Mouse (Mus musculus) kidney, embryonic 15.5 days (tissue): ENCODE measurements around the gene Tubg1. TPM values are rescaled to one million over a fixed set of nuclear protein-coding genes. Genes with fewer than 3 reads are reported as not detected.

Experiments
- ATAC-seq: fragments of 200-750 bp; cut with Nextera tagmentation; replicated peaks from 2 replicates; pipeline ENCODE4 v1.8.0; 2017; ENCODE audit warnings: moderate TSS enrichment; ENCODE audit not compliant: low FRiP score
- H3K27ac ChIP-seq: fragments of 300-500 bp; sonication (generic); 2 replicates; pipeline ENCODE4 v1.5.1; 2015; ENCODE audit warnings: mild to moderate bottlenecking, inconsistent platforms
- H3K27me3 ChIP-seq: fragments of 300-500 bp; sonication (generic); 2 replicates; pipeline ENCODE4 v1.6.1; 2015; ENCODE audit warnings: inconsistent platforms
- H3K36me3 ChIP-seq: fragments of 300-500 bp; sonication (generic); 2 replicates; pipeline ENCODE4 v1.6.1; 2015; ENCODE audit warnings: inconsistent platforms
- H3K4me1 ChIP-seq: fragments of 300-500 bp; sonication (generic); 2 replicates; pipeline ENCODE4 v1.6.1; 2015; ENCODE audit warnings: inconsistent platforms
- H3K4me2 ChIP-seq: fragments of 300-500 bp; sonication (generic); 2 replicates; pipeline ENCODE4 v1.6.1; 2015; ENCODE audit warnings: moderate library complexity, mild to moderate bottlenecking, inconsistent platforms
- H3K4me3 ChIP-seq: fragments of 300-500 bp; sonication (generic); replicated peaks from 2 replicates; pipeline ENCODE4 v1.5.1; 2015; ENCODE audit warnings: mild to moderate bottlenecking, inconsistent platforms
- H3K9ac ChIP-seq: fragments of 300-500 bp; sonication (generic); 2 replicates; pipeline ENCODE4 v1.6.1; 2015; ENCODE audit warnings: mild to moderate bottlenecking, inconsistent platforms
- H3K9me3 ChIP-seq: fragments of 300-500 bp; sonication (generic); replicated peaks from 2 replicates; pipeline ENCODE4 v1.6.1; 2016; ENCODE audit warnings: inconsistent platforms
- WGBS: fragments of 180-500 bp; shearing (Covaris S2); methylation state at CpG from one replicate; pipeline ENCODE4 v1.1.7; 2015; ENCODE audit warnings: mixed read lengths; 5-methylcytosine and 5-hydroxymethylcytosine counted together
- polyA plus RNA-seq: library from polyadenylated mRNA; unstranded; fragments of >200 nt; fragmentation: Nextera tagmentation; extraction: Ambion mirVana; gene quantifications from 2 replicates; pipeline ENCODE4 v1.2.1, GENCODE M21; 2015

Tubg1 gene
- polyA plus RNA-seq, 1 experiment from 2014 or later, result 99.6 TPM

DNA sequence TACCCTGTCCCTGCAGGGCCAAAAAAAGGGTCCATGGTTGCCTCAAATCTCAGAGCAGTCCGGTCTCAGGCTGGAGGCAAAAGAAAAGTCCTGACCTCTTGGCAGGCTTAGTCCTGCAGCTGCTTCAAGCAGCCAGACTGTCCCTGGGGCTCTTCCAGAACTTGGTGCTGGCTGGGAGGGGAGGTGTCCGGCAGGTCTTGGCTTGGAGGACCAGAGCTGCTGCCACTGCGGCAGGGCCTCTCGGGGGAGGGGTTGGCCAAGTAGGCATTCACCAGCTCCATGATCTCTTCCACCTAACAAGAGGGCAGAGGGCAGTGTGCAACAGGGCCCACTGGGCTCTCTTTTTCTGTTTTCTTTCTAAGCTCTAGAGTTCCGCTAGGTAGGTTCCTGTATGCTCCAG lies 43.0 kb downstream of the Tubg1 start:
- Histone ChIP-seq H3K9me3 (no peaks in the 10 kb centered on the region), H3K27ac (no peak overlapping the region), H3K36me3 (peaks cover 64% of the 10 kb centered on the region), H3K4me2 (no peak overlapping the region), H3K4me1 (peaks cover 48% of the 10 kb centered on the region), H3K27me3 (peaks cover 35% of the 10 kb centered on the region), H3K9ac (no peak overlapping the region), H3K4me3 (no peak overlapping the region)
- WGBS, result 65% methylated on average over 5 of the region's 5 CpGs
- no peak for ATAC-seq

DNA sequence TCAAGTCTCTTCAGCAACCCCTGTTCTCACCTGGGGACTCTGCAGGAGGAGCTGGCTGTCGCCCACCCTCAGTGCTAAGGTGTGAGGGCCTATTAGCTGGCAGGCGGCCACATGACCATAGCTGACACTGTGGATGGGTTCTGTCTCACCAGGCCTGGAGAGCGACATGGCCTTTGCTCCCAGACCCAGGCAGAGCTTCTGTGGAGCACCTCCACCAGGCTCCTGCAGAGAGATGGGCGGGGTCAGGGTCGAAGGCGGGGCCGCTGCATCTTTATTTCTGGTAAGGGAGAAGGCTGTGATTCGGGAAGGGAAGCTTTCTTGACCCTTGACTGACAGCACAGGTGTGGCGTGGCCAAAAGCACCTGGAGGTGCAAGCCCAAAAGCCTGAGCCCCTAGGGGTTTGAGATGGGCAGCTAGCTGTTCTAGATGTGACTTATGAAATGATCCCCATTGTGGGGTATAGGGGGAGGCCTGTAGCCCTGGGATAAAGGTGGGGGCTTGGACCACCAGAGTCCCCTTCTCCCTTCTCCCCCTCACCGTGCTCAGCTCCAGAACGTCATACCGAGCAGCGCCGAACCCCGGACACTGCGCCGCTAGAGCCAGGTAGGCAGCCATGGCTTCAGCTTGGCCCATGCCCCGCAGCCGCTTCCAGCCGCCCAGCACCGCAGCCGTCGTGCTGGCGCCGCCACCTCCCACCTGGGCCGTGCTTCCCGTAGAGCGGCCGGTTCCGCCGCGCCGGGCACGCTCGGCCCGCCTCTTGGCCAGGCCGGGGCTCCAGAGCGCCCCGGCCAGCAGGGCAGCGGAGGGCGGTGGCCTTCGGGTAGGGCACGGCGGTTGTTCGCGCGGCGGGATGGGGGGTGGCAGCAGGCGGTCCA lies 44.0 kb downstream of the Tubg1 start:
- 30% methylated on average over 48 of the region's 49 CpGs for WGBS
- H3K27ac ChIP-seq, result no peak overlapping the region
- peak overlapping the region; percentile 36 for H3K4me3 ChIP-seq
- peak; percentile 44; the same call in 1 of the 2 replicates for ATAC-seq
- H3K36me3 ChIP-seq, result peaks cover 66% of the 10 kb centered on the region
- peak overlapping the region; percentile 68 for H3K4me2 ChIP-seq
- no peaks in the 10 kb centered on the region for H3K9me3 ChIP-seq
- H3K4me1 ChIP-seq, result peaks cover 57% of the 10 kb centered on the region
- peak overlapping the region; percentile 36; the same call in 1 of the 2 replicates for H3K9ac ChIP-seq
- H3K27me3 ChIP-seq, result peaks cover 44% of the 10 kb centered on the region

DNA sequence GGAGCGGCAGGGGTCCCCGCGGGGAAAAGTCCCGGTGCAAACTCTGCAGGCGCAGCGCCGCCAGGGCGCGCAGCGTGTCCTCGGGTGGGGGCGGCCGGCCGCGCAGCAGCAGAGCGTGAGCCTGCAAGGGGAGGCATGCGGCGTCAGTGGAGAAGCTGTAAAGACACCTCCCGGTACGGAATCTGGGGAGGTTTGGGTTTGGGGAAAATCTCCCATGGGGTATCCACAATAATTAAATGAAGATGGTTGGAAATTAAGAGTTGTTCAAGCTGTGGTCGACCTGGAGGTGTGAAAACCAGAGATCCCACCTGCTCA lies 44.6 kb downstream of the Tubg1 start:
- Histone ChIP-seq H3K9me3 (no peaks in the 10 kb centered on the region), H3K4me3 (peak overlapping the region; percentile 36), H3K36me3 (peaks cover 66% of the 10 kb centered on the region), H3K4me1 (peaks cover 63% of the 10 kb centered on the region), H3K9ac (peak overlapping the region; percentile 36; the same call in 1 of the 2 replicates), H3K4me2 (peak overlapping the region; percentile 68), H3K27me3 (peaks cover 45% of the 10 kb centered on the region), H3K27ac (no peak overlapping the region)
- WGBS, result 28% methylated on average over 21 of the region's 21 CpGs
- no peak for ATAC-seq

DNA sequence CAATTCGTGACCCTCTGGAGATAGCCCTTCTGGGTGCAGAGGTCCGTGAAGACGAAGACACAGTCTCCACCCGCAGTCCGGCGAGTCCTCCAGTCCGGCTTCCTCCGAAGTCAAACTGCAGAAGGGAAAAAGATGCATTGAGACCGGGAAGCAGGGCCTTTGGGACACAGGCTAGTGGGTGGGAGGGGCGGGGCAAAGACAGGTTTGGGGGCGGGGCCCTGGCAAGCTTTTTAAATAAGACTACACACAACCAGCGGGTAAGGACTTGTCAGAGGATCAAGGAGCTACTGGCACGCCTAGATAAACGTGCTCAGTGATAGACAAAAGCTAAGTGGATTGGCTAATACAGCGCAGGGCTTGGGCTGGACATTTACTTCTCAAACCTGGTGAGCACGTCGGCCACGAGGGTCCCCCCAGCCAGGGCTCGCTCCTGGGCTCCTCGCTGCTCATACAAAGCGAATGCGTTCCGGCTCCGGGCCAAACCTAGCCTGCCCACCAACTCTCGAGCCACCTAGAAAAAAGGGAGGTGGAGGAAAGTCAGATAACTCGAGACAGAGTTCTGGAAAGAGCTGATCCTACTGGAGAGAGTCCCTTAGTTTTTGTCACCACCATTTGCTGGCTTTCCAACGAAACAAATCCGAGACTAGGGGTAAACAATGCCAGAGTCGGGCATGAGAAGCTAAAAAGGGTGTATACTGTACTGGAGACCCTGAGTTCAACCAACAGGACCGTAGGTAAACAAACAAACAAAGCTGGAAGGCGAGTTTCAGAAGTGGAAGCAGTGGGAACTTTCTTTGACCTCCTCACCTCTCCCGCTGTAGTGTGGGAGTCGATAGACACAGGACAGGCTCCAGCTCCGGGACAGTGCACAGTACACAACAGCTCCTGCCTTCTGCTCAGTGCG lies 45.2 kb downstream of the Tubg1 start:
- Histone ChIP-seq H3K36me3 (peaks cover 66% of the 10 kb centered on the region), H3K4me2 (peak overlapping the region; percentile 68), H3K4me3 (peak overlapping the region; percentile 36; the same call in 1 of the 2 replicates), H3K4me1 (peaks cover 69% of the 10 kb centered on the region), H3K9me3 (no peaks in the 10 kb centered on the region), H3K27me3 (peaks cover 45% of the 10 kb centered on the region), H3K27ac (no peak overlapping the region), H3K9ac (no peak overlapping the region)
- 34% methylated on average over 35 of the region's 35 CpGs for WGBS
- ATAC-seq, result no peak

DNA sequence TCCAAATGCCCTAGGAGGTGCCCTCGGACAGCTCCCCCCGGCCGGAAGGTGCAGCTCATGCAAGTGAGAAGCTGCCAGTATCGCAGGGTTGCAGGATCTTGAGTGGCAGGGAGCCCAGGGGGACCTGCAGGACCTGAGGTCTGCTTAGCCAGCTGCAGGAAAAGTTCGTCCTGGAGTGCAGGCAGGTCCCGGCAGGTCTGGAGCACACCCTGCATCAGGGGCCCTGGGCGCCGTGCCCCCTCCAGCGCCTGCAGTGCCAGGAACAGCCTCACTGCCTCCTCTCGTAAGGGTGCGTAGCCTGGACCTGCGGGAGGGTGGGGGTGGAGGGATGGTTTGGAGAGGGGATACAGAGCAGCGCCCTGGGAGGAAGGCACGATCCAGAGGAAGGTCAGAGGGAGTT lies 46.6 kb downstream of the Tubg1 start:
- Histone ChIP-seq H3K9ac (no peak overlapping the region), H3K4me3 (no peak overlapping the region), H3K27ac (no peak overlapping the region), H3K36me3 (peaks cover 63% of the 10 kb centered on the region), H3K4me1 (peaks cover 79% of the 10 kb centered on the region), H3K27me3 (peaks cover 45% of the 10 kb centered on the region), H3K4me2 (no peak overlapping the region), H3K9me3 (no peaks in the 10 kb centered on the region)
- WGBS, result 67% methylated on average over 14 of the region's 14 CpGs
- ATAC-seq, result no peak

DNA sequence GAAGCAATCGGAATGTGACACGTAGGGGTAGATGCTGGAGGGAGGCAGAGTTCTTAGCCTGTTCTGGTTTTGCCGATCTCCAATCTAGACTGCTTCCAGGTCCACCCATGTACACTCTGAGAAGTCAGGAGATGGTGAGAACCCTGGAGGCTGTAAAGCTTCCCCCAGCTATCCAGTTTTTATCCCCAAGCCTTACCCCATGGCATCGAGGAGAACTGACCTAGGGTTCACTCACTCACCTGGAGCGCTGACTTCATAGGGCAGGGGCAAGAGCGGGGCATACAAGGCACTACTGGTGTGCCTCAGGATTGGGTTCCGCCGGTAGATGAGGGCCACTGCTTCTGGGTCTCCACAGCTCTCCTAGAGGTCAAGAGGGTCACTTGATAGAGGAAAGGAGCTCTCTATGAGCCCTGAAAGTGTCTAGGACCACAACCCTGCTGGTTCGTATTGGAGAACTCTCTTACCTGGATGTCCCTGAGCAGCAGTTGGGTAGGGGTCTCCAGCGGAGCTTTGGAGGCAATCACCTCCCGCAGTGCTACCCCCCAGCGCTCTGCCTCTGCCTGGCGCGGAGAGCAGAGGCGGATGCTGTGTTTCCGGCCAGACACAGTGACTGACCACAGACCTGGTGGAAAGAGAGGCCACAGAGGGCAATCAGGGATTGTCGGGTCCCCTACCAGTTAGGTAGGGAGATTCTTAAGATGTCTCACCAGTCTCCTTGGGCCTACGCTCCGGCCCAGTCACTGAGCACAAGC lies 47.6 kb downstream of the Tubg1 start:
- H3K27me3 ChIP-seq, result peaks cover 45% of the 10 kb centered on the region
- no peaks in the 10 kb centered on the region for H3K9me3 ChIP-seq
- no peak overlapping the region for H3K9ac ChIP-seq

DNA sequence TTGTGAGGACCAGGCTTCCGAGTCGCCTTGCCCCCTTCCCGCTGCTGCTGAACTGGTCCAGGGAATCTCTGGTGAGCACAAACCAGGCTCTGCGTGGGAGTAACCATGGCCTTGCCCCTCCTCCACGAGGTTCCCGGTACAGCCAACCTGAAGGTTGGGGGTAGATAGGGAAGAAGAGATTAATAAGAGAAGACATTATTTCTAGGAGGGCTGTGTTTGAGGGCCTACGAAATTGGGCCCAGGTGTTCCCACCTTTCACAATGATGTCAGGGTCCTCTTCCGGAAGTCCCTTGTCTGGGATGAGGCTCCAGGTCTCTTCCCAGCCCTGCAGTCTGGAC lies 48.2 kb downstream of the Tubg1 start:
- Histone ChIP-seq H3K4me2 (peak overlapping the region; percentile 94), H3K4me3 (peak overlapping the region; percentile 75; the same call in 1 of the 2 replicates), H3K9me3 (no peaks in the 10 kb centered on the region), H3K4me1 (peaks cover 83% of the 10 kb centered on the region), H3K27ac (no peak overlapping the region), H3K9ac (no peak overlapping the region), H3K27me3 (peaks cover 45% of the 10 kb centered on the region), H3K36me3 (peaks cover 47% of the 10 kb centered on the region)
- 49% methylated on average over 8 of the region's 8 CpGs for WGBS
- no peak for ATAC-seq

More for the DNA sequence above, 47.6 kb downstream of the Tubg1 start:
- H3K27ac ChIP-seq, result no peak overlapping the region
- ATAC-seq, result no peak
- H3K36me3 ChIP-seq, result peaks cover 53% of the 10 kb centered on the region
- H3K4me3 ChIP-seq, result no peak overlapping the region
- peaks cover 85% of the 10 kb centered on the region for H3K4me1 ChIP-seq
- peak overlapping the region; percentile 17 for H3K4me2 ChIP-seq
- WGBS, result 64% methylated on average over 19 of the region's 19 CpGs

DNA sequence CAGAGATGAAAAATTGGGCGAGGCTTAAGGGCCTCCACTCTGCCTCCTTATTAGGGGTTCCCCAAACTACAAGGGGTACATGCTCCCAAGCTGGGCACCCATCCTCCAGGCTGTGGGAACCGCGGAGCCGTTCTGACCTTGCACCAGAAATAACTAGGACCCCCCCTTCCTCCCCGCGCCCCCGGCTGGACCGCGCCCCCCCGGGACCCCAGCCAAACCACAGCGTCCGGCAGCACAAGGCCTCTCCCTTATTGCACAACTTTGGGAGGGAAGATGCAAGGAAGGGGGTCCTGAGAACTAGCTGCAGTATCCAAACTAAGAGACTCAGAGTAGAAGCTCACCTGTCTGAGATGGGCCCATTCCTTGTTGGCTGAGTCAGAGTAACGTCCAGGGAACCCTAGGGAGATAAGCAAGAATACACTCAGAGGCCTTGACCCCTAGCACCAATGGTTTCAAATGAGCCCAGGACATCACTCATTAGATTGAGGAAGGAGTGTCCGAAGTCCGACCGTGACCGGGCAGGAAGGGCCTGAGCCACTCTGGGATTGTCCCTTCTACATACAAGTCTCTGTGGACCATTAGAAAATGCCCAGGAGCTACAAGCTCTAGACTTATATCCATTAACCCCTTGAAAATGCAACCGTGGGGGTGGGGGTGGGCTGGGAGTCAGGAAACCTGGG lies 48.7 kb downstream of the Tubg1 start:
- H3K4me1 ChIP-seq, result peaks cover 83% of the 10 kb centered on the region
- peak overlapping the region; percentile 94 for H3K4me2 ChIP-seq
- ATAC-seq, result no peak
- H3K27me3 ChIP-seq, result peaks cover 45% of the 10 kb centered on the region
- H3K9ac ChIP-seq, result no peak overlapping the region
- WGBS, result 62% methylated on average over 18 of the region's 18 CpGs
- H3K4me3 ChIP-seq, result peak overlapping the region; percentile 75
- peaks cover 42% of the 10 kb centered on the region for H3K36me3 ChIP-seq
- no peaks in the 10 kb centered on the region for H3K9me3 ChIP-seq
- no peak overlapping the region for H3K27ac ChIP-seq

DNA sequence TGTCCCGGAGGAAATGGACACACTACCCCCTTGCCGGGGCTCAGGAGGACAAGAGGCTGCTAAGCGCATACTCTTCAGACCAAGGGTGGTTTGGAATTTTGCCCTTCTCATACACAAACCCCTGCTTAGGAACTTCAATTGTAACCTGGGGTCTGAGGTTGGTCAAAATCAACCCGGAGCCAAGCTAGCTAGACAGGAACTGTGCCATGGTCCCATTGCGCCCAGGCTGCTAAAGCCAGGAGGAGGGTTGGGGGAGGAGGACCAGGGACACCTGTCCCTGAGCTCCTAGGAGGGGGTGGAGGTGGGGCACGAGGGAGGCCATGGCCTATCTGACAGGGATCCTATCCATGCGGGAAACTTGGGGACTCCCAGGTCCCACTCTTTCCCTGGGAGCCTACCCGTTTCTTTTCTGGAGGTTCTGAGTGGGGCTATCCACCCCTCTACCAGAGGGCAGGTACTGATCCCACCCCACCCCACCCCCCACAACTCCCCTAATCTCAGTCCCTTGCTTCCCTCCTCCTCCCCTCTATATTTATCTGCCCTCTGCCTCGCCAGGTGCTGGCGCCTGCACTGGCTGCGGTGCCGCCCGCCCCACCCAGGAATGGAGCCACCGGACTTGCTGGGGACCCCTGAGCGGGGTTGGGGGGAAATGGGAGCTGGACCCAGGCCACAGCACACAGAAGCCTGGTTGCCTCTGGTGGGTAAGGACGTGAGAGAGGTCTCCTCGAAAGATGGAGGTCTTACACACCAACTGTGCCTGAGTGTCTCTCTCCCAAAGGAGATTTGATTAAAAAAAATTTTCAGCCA lies 49.8 kb downstream of the Tubg1 start:
- Histone ChIP-seq H3K4me1 (peaks cover 83% of the 10 kb centered on the region), H3K27ac (peak overlapping the region; percentile 93; the same call in 1 of the 2 replicates)
- 11% methylated on average over 17 of the region's 17 CpGs for WGBS

DNA sequence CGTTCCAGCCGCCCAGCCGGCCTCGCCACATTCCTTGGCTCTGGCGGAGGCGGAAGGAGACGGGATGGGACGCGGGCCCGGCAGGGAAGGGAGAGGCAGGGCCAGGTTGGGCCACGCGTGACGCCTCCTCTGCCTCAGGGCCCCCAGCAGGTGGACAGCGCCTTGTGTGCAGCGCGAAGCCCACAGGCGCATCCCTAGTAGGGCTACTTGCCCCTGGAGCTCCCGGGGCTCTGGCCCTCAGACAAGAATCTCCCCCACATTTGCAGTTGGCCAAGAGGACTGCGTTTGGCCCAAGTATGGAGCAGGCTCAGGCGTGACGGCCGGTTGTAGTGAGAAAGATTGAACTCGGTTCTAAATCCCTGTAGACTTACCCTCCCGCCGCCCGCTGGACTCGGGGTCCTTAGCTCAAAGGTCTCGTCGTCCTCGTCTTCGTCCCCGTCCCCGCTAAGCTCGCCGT lies 50.6 kb downstream of the Tubg1 start, which contains the start of gene Cntnap1:
Cntnap1 (plus strand) TSS at position 170 of the 457 bp plus-strand sequence.
- Histone ChIP-seq H3K27me3 (peaks cover 44% of the 10 kb centered on the region), H3K4me3 (peak within 1 kb of the TSS; percentile 75), H3K27ac (peak within 1 kb of the TSS; percentile 93), H3K4me2 (peak within 1 kb of the TSS; percentile 94), H3K9ac (peak within 1 kb of the TSS; percentile 75), H3K9me3 (no peaks in the 10 kb centered on the region), H3K4me1 (peaks cover 83% of the 10 kb centered on the region), H3K36me3 (peaks cover 23% of the 10 kb centered on the region)
- no peak for ATAC-seq
- under 1% methylated on average over 35 of the region's 35 CpGs for WGBS

More for the DNA sequence above, 49.8 kb downstream of the Tubg1 start:
- peaks cover 32% of the 10 kb centered on the region for H3K36me3 ChIP-seq
- peaks cover 42% of the 10 kb centered on the region for H3K27me3 ChIP-seq
- H3K4me3 ChIP-seq, result peak overlapping the region; percentile 75
- no peak for ATAC-seq
- peak overlapping the region; percentile 94 for H3K4me2 ChIP-seq
- H3K9me3 ChIP-seq, result no peaks in the 10 kb centered on the region
- H3K9ac ChIP-seq, result peak overlapping the region; percentile 75
